Mouse (Mus musculus) gastrocnemius, postnatal 14 days (tissue): ENCODE results near the gene Podxl. TPM values are rescaled to one million over a fixed set of nuclear protein-coding genes. Genes with fewer than 3 reads are reported as not detected.
A peak's percentile ranks its signal among the peaks of the same experiment; 100 is the strongest.

ENCODE experiments used
- DNase-seq: peaks from one replicate; pipeline ENCODE4 v3.0.0; 2021; ENCODE audit warnings: mixed read lengths
- intact Hi-C: fragments of 180-260 bp; cut with DNase I; formaldehyde crosslinking; loops from one replicate; pipeline ENCODE4 v1.15.1; 2025; ENCODE audit warnings: low total_unique reads
- long read RNA-seq, 2 experiments: library from polyadenylated mRNA; stranded (forward); transcript quantifications; one replicate each; pipeline ENCODE4 v2.0.0; 2021
- total RNA-seq, 2 experiments: library from RNA; stranded (reverse); gene quantifications; 2 replicates each; pipeline ENCODE4 v1.2.3; 2021

Gene Podxl
- total RNA-seq: 10 to 100 TPM; 24.9 to 30.4 TPM
- long read RNA-seq, experiment 1, full-length matches to known transcripts: 4 of 21 reads
- long read RNA-seq, experiment 1, partial matches to known transcripts: 1 of 21 reads
- long read RNA-seq, experiment 1, other reads (novel, unspliced or antisense): 16 of 21 reads
- long read RNA-seq, experiment 2, full-length matches to known transcripts: 2 of 15 reads
- long read RNA-seq, experiment 2, partial matches to known transcripts: 1 of 15 reads
- long read RNA-seq, experiment 2, other reads (novel, unspliced or antisense): 12 of 15 reads

GRCm38 (mm10) chr6:31563235-31564181, at the start of gene Podxl:
TSS of gene Podxl (minus strand) at chr6:31563981.
- intact Hi-C loops: no loop called here

DNA sequence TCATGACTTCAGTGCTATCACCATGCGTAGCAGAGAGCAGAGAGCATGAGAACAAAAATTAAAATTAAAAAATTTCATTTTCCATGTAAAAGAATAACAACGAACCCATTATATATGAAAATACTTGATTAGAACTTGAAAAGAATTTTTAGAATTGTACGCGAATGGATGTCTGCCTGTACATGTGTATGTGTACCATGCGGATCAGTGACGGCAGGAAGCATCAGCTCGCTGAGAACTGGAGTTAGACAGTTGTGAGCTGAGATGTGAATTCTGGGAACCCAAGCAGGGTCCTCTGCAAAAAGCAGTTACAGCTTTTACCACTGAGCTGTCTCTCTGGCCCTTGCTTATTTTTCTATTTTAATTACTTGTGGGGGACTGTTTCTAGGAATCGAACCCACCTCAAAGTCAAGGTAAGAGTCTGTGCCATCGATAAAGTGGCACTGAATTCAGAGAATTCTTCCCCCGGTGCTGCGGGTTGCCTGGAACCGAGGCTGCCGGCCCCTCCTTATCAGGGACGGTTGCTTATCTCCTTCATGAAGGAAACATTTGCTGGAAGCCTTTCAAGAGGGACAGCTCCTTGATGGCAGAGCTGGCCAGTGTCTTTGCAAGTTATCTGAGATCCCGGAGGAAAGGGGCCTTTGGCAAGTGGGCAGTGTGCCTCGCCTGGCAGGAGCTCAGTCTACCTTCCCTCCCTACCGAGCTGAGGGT, 48.9 kb upstream of the Podxl start:
- intact Hi-C loops: no loop called here

More at GRCm38 (mm10) chr6:31563235-31564181, at the start of gene Podxl:
- peak; percentile 77 for DNase-seq

DNA sequence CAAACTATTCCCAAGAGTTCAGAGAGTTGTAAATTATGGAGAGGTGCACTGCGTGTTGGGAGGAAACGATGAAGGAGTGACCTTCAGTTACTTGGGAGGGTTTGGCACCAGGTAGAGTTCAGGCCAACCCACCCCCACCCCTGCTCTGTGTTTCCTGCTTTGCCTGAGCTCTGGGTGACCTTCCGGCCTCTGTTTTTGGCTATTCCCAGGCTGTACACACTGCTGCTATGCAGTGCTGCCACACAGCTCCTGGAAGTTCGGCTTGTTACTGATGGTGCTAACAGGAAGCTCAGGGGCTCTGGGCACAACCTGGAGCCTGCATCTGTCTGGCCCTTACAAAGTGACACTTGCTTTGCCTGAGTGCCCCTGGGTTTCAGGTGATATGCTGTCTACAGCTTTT, 42.6 kb upstream of the Podxl start:
- intact Hi-C loops: no loop called here
- no peak for DNase-seq

More for the DNA sequence above, 48.9 kb upstream of the Podxl start:
- no peak for DNase-seq

- intact Hi-C loops: no loop called here
- DNase-seq: no peak
Observed at GRCm38 (mm10) chr6:31604629-31605265, 41.0 kb upstream of the Podxl start.

DNA sequence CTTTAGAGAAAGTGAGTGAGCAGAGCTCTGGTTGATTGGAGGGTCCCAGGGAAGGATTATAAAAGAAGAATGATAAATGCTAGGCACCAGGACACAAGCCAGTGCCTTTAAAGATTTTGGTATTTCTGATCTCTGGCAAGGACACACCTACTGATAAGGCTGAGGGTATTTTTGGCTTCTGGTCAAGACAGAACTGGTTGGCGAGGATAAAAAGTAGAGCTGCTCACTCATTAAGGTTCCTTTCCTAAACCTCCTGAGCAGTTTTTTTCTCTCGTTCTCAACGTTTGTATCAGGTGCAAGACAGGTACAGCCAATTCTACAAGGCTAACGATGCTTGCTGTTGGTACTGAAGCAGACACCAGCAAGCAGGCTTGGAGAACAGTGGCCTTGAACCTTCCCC, 38.7 kb upstream of the Podxl start:
- no peak for DNase-seq
- intact Hi-C loops: no loop called here

DNA sequence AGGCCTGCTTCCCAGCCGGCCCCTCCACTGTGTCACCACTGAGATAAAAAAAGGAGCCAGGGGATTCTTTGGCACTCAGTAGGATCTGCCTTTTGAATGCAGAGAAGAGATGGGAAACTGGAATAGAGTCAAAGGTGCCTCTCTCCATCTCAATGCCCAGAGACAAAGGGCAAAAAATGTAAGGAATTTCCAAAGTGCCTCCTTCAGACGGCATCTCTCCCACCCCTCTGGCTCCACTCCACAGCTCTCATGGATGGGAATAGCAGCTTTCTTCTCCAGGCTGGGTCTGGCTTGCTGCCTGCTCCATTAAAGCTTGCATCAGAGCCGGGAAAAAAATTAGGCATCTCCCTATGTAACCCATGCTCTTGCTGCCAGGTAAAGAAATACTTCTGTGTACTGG, 37.4 kb upstream of the Podxl start:
- DNase-seq: peak; percentile 25
- intact Hi-C loops: no loop called here

- intact Hi-C loops: no loop called here
Observed at GRCm38 (mm10) chr6:31599863-31600262, 36.1 kb upstream of the Podxl start.

GRCm38 (mm10) chr6:31598349-31598911, 34.6 kb upstream of the Podxl start:
- no peak for DNase-seq
- intact Hi-C loops: no loop called here

More at GRCm38 (mm10) chr6:31599863-31600262, 36.1 kb upstream of the Podxl start:
- DNase-seq: no peak

DNA sequence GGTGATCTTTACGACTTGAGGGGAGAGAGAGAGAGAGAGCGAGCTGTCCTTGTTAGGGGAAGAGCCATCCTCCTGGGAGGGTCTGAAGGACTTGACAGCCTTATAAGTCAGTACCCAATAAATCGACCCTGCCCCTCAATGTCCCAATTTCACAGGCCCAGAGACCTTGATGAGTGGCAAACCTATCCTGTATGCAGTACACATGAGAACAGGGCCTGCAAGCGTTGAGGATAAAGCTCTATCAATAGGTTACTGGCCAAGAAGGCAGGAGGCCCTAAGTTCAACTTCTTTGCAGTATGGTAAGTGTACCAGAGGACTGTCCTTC, 33.3 kb upstream of the Podxl start:
- no peak for DNase-seq
- intact Hi-C loops: no loop called here

- DNase-seq: peak; percentile 17
- intact Hi-C loops: no loop called here
Observed at GRCm38 (mm10) chr6:31596346-31597135, 32.8 kb upstream of the Podxl start.

GRCm38 (mm10) chr6:31592579-31593238, 28.9 kb upstream of the Podxl start:
- no peak for DNase-seq
- intact Hi-C loops: no loop called here

DNA sequence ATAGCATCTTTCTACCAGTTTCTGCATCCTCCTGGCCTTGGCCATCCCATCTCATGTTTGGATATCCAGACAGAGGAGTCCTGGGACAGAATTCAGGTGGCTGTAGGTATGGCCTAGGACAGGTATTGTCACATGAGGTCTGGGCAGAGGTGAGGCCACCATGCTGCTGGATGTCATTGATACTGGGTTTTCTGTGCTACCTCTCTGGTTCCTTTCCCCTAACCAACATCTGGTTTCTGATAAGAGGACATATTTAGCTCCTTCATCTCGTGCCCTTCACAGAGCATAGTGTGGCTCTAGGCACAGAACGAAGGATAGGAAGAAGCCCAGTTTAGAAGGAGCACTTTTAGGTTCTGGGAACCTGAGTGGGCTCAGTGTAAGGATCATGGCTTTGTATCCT, 28.3 kb upstream of the Podxl start:
- intact Hi-C loops: no loop called here
- DNase-seq: no peak

DNA sequence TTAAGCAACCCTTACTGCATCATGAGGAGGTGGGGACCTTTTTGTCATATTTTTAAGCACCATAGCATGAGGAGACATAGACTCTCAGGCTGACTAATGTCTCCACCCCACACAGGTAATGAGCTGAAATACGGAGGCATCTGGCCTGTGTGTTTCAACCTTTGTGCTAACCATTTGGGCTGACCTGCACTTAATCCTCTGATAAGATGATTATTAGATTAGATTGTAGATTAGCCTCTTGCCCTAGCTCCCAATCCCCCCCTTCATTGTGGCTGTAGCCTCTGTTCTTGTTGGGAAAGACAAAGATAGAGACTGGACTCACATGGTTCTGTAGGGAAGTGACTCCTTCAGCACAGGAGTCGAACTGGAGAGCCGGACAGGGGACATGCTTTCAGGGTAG, 27.9 kb upstream of the Podxl start:
- intact Hi-C loops: no loop called here
- no peak for DNase-seq

DNA sequence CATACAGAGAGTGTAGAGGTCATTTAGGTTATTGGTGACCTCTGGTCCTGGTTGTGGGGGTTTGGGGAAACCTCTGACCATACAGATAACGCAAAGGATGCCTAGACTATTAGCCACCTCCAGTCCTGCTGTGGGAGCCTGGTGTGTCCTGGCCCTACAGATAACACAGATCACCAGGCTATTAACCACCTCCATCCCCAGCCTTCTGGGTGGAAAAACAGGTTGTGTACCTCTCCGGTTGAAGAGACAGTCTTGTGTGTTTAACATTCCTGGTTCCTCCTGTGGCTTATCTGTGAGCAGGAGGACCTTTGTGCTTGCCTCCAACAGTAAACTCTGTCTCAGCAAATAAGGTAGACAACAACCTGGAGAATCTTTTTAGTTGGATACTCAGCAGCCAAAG, 27.0 kb upstream of the Podxl start:
- intact Hi-C loops: no loop called here

DNA sequence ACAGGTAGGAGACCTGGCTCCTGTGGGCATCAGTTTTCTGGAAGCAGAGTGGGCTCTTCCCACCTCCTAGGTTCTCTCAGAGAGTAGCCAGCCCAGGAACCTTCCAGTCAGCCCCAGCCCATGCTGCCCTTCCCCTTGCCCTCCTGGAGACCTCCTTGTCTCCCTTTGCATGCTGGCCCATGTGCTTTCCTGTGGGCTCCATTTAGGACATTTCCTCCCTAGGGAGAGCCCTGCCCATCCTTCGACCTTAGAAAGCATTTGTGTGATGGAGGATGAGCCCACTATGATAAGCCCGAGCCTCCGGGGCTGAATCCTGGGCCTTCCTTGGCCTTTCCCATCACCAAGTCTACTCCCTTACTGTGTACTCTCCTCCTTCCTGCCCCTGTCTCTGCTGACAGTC, 25.5 kb upstream of the Podxl start:
- DNase-seq: no peak
- intact Hi-C loops: no loop called here

More for the DNA sequence above, 27.0 kb upstream of the Podxl start:
- no peak for DNase-seq

- no peak for DNase-seq
- intact Hi-C loops: no loop called here
Observed at GRCm38 (mm10) chr6:31587655-31588054, 23.9 kb upstream of the Podxl start.

DNA sequence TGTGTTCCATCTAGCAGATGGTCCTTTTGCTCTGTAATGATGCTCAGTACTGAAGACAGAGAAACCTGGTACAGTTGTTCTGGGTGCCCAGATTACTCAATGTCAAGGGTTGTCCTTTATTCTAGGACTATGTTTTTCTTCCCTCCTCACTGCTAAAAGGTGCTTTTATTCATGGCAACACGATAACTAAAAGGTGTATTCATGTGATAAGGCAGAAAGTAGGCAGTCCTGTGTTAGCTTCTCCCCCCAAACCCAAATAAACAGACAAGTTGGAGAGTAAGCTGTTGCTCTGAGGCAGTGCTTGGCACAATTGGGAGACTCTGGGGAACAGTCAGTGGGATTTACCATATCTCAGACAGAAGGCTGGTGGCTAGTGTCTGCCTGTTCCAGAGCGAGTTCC, 22.3 kb upstream of the Podxl start:
- intact Hi-C loops: no loop called here
- no peak for DNase-seq

- intact Hi-C loops: no loop called here
- DNase-seq: no peak
Observed at GRCm38 (mm10) chr6:31576151-31576550, 12.4 kb upstream of the Podxl start.
